Mouse (Mus musculus) heart, postnatal 0 days (tissue): ENCODE data around the gene Sipa1l2.

ENCODE experiments used
- CTCF ChIP-seq: IDR thresholded peaks from 2 replicates; pipeline ENCODE4 v1.5.1; 2016; ENCODE audit warnings: antibody characterized with exemption, control low read depth, low read depth
- EP300 ChIP-seq: IDR thresholded peaks from 2 replicates; pipeline ENCODE4 v1.6.1; 2016; ENCODE audit warnings: antibody characterized with exemption, low read depth

- TF ChIP-seq CTCF (no peak), EP300 (no peak)
Measured at GRCm38 (mm10) chr8:125388404-125389180, 181.0 kb downstream of the Sipa1l2 start.
